Mouse (Mus musculus) liver, adult 2 months (tissue): ENCODE results near the gene Slc39a11.

Experiments
- CTCF ChIP-seq: fragments of 200-500 bp; IDR thresholded peaks from 2 replicates; pipeline ENCODE4 v1.5.1; 2011; ENCODE audit warnings: low read depth, low read length, control low read depth
- POLR2A ChIP-seq: fragments of 200-500 bp; IDR thresholded peaks from 2 replicates; pipeline ENCODE4 v1.6.1; 2011; ENCODE audit warnings: low read length, control low read depth; ENCODE audit not compliant: insufficient read depth; ENCODE audit errors: extremely low read depth

DNA sequence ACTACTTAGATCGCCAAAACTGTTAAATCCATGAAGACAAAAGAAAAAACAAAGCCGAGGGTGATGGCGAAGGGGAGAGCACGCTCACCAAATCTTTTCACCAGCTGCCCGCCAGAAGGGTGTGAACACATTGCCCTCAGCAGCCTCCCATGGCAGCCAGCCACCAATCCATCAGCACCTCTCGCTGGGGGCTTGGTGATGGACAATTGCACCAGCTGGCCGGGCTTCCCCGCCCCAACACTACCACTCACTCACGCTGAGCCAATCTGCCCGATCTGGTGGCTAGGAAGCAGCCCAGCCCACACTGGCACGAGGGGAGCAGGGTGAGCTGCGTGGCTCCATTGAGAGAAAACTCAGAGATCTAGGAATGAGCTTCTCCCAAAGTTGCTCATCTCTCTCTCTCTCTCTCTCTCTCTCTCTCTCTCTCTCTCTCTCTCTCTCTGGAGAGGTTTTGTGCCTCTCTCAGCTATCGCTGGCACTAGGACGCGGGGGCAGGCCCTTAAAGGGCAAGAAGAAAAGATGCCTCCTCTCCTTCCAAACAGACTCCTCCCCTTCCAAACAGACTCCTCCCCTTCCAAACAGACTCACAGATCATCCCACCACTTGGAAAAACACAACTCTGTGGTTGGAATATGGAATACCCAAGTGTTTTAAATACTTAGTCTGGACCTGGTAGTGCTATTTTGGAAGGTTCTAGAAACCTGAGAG is 110.2 kb downstream of the Slc39a11 start:
- no peak for TF ChIP-seq CTCF
- TF ChIP-seq POLR2A, result no peak
